Mouse (Mus musculus) small intestine, adult 2 months (tissue): Measurements from ENCODE around the gene Kif26a.

ENCODE experiments used
- CTCF ChIP-seq: fragments of 200-500 bp; IDR thresholded peaks from 2 replicates; pipeline ENCODE4 v1.5.1; 2012; ENCODE audit warnings: low read depth, mild to moderate bottlenecking, control low read depth, inconsistent platforms, low read length, moderate library complexity, mixed read lengths; ENCODE audit not compliant: insufficient replicate concordance, insufficient read length; ENCODE audit errors: extremely low read depth
- POLR2A ChIP-seq: fragments of 200-500 bp; IDR thresholded peaks from 2 replicates; pipeline ENCODE4 v1.6.1; 2012; ENCODE audit warnings: low read depth, mild to moderate bottlenecking, control low read depth, inconsistent platforms, low read length, moderate library complexity

- TF ChIP-seq POLR2A (no peak), CTCF (no peak)
These were observed 77.8 kb downstream of the Kif26a start for GRCm38 (mm10) chr12:112223721-112224337.
